Mouse (Mus musculus) forebrain, embryonic 16.5 days (tissue): ENCODE data around the gene Rtl8a. TPM values are rescaled to one million over a fixed set of nuclear protein-coding genes. Genes with fewer than 3 reads are reported as not detected.
A peak's percentile ranks its signal among the peaks of the same experiment; 100 is the strongest.
"Not testable (repeated sequence)": the region's sequence is repeated elsewhere in the genome, so short reads cannot be mapped to it uniquely, and the experiment has no call there.

Experiments used
- ATAC-seq: fragments of 200-750 bp; cut with Nextera tagmentation; 2 replicates; pipeline ENCODE4 v1.8.0; 2017; ENCODE audit warnings: mild to moderate bottlenecking, moderate library complexity
- H3K27ac ChIP-seq: fragments of 300-500 bp; sonication (generic); 2 replicates; pipeline ENCODE4 v1.5.1; 2014; ENCODE audit warnings: low read length, control low read depth
- H3K27me3 ChIP-seq: fragments of 300-500 bp; sonication (generic); replicated peaks from 2 replicates; pipeline ENCODE4 v1.6.1; 2014; ENCODE audit warnings: low read length; ENCODE audit not compliant: control insufficient read depth, insufficient read depth
- H3K36me3 ChIP-seq: fragments of 300-500 bp; sonication (generic); 2 replicates; pipeline ENCODE4 v1.6.1; 2014; ENCODE audit not compliant: control insufficient read depth, insufficient read depth
- H3K4me1 ChIP-seq: fragments of 300-500 bp; sonication (generic); replicated peaks from 2 replicates; pipeline ENCODE4 v1.6.1; 2014; ENCODE audit warnings: low read length; ENCODE audit not compliant: control insufficient read depth, insufficient read depth
- H3K4me2 ChIP-seq: fragments of 300-500 bp; sonication (generic); 2 replicates; pipeline ENCODE4 v1.6.1; 2014; ENCODE audit warnings: mild to moderate bottlenecking, low read length, control low read depth
- H3K4me3 ChIP-seq: fragments of 300-500 bp; sonication (generic); replicated peaks from 2 replicates; pipeline ENCODE4 v1.5.1; 2014; ENCODE audit warnings: mild to moderate bottlenecking, low read length, control low read depth
- H3K9ac ChIP-seq: fragments of 300-500 bp; sonication (generic); replicated peaks from 2 replicates; pipeline ENCODE4 v1.6.1; 2014; ENCODE audit warnings: low read depth, low read length, control low read depth
- H3K9me3 ChIP-seq: fragments of 300-500 bp; sonication (generic); 2 replicates; pipeline ENCODE4 v1.6.1; 2016; ENCODE audit warnings: low read length; ENCODE audit not compliant: control insufficient read depth
- WGBS: fragments of 180-500 bp; shearing (Covaris S2); extraction: QIAGEN DNeasy Blood & Tissue Kit; methylation state at CpG from one replicate; pipeline ENCODE4 v1.1.7; 2014; 5-methylcytosine and 5-hydroxymethylcytosine counted together
- polyA plus RNA-seq: library from polyadenylated mRNA; unstranded; fragments of >200 nt; fragmentation: Nextera tagmentation; extraction: Ambion mirVana; gene quantifications from 2 replicates; pipeline ENCODE4 v1.2.1, GENCODE M21; 2015

Rtl8a gene
- polyA plus RNA-seq, 1 experiment from 2014 or later: 154 TPM

DNA sequence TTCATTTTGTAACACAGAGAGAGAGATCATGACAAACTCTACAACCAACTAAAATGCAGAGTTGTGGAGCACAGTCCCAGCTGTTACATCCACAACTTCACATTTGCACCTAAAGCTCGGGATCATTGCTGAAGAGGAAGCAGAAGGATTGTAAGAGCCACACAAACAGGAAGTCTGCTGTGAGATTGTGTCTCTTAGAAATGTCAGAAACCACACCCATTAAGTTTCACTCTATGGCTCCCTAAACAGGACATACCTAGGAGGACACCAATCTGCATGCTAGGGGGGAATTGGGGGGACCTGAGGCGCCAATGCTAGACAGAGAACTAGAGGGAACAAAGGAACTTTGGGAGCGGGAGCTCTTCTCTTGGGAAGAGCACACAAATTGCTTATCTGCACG is 9.4 kb upstream of the Rtl8a start:
- not testable (repeated sequence) for H3K9me3 ChIP-seq, H3K27ac ChIP-seq, H3K4me1 ChIP-seq, H3K4me2 ChIP-seq, H3K4me3 ChIP-seq, H3K27me3 ChIP-seq, ATAC-seq, H3K9ac ChIP-seq, H3K36me3 ChIP-seq
- 69% methylated on average over 3 of the region's 4 CpGs for WGBS

- Histone ChIP-seq H3K4me3 (no peak overlapping the region), H3K4me1 (no peaks in the 10 kb centered on the region), H3K4me2 (no peak overlapping the region), H3K9ac (no peak overlapping the region), H3K36me3 (no peaks in the 10 kb centered on the region), H3K27me3 (no peaks in the 10 kb centered on the region), H3K27ac (no peak overlapping the region), H3K9me3 (no peaks in the 10 kb centered on the region)
- ATAC-seq: no peak
- 75% methylated on average over 6 of the region's 6 CpGs for WGBS
Measured at GRCm38 (mm10) chrX:53645885-53646284, 2.4 kb upstream of the Rtl8a start.

DNA sequence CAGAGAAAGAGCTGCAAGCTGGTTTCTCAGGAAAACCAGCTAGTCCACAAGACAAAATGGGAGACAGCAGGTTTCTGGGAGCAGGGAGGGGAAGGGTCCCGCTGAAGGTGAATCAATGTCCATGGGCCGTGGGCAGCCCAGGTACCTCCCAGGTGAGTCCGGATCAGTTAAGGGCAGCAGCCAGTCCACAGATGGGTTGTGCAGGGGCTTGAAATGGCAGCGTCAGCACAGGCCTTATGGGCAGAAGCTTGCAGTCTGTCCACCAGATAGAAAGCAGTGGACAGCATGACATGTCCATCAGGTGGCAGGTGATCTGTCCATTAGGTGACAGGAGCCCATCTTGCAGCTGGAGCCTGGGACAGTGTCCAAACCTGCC is 890 bp downstream of the Rtl8a start:
- H3K27me3 ChIP-seq, H3K4me1 ChIP-seq, H3K27ac ChIP-seq, H3K9me3 ChIP-seq, H3K36me3 ChIP-seq, ATAC-seq, H3K9ac ChIP-seq: not testable (repeated sequence)
- WGBS: 60% methylated on average over 1 of the region's 4 CpGs
- Histone ChIP-seq H3K4me2 (peak overlapping the region; percentile 31), H3K4me3 (peak overlapping the region; percentile 30)

DNA sequence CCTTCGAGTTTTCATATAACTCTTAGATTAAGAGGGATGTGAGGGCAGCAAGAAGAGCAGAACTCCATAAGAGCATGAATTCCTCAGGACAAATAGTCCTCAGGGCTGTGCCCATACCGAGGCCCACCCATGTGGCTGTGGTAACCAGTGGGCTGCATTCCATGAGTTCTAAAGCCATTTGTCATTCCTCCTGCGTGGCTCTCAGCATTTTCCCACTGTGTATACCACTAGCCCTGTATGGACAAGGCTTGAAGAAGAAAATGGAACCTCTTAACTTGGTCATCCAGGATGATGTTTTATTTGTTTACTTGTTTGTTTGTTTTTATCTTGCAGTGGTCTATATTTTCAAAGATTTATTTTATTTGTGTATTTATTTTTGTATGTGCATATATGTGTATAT is 5.4 kb downstream of the Rtl8a start:
- H3K9me3 ChIP-seq, H3K4me1 ChIP-seq, H3K4me2 ChIP-seq, H3K27me3 ChIP-seq, H3K27ac ChIP-seq, ATAC-seq, H3K36me3 ChIP-seq, H3K9ac ChIP-seq, H3K4me3 ChIP-seq: not testable (repeated sequence)
- WGBS: 61% methylated on average over 3 of the region's 3 CpGs

DNA sequence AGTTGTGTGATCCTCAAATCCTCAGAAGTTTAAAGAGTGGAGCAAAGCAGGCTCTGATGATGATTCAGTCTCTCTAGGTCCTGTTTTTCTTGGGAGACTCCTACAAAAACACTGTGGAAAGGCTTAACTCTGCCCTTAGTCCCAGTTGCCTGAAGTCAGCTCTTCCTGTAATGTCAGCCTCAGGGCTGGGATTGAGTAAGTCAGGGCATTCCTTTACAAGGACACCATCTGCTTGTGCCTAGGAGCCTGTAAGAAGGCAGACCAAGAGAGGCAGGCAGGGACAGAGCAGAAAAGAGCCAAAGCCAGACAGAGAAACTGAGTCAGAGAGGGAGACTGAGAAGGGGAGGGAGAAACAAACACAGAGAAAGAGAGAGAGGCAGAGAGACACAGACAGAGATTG is 32.1 kb downstream of the Rtl8a start:
- not testable (repeated sequence) for ATAC-seq

DNA sequence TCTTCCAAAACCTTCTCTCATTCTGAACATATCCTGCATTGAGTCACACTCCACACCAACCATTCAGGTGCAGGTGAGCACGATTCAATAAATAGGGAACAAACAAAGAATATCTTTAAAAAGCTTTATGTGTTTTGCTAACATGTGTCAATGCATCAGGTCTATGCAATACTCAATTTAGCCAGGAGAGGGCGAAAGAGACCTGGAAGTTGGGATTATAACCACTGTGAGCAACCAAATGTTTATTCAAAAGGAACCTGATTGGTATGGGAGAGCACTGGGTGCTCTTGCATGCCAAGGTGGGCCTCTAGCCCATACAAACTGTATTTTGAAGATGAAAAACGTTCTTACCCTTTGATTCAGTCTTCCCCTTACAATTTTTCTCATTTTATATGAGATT is 32.9 kb downstream of the Rtl8a start:
- Histone ChIP-seq H3K27ac (no peak overlapping the region), H3K4me1 (no peaks in the 10 kb centered on the region), H3K4me3 (no peak overlapping the region), H3K27me3 (no peaks in the 10 kb centered on the region), H3K4me2 (no peak overlapping the region), H3K9me3 (no peaks in the 10 kb centered on the region), H3K36me3 (no peaks in the 10 kb centered on the region), H3K9ac (no peak overlapping the region)
- 5% methylated on average over 3 of the region's 3 CpGs for WGBS
- ATAC-seq: 0 out of 2 replicates have a peak, but pooled peaks have one; percentile 30

More for the DNA sequence above, 32.1 kb downstream of the Rtl8a start:
- not testable (repeated sequence) for H3K9ac ChIP-seq, H3K9me3 ChIP-seq, H3K4me3 ChIP-seq, H3K27me3 ChIP-seq, H3K4me1 ChIP-seq, H3K36me3 ChIP-seq, H3K4me2 ChIP-seq, H3K27ac ChIP-seq

- not testable (repeated sequence) for H3K36me3 ChIP-seq, H3K27me3 ChIP-seq, H3K9me3 ChIP-seq, ATAC-seq, H3K4me1 ChIP-seq
- Histone ChIP-seq H3K4me3 (peak within 1 kb of the TSS; percentile 55), H3K4me2 (peak within 1 kb of the TSS; percentile 49), H3K27ac (peak within 1 kb of the TSS; percentile 55), H3K9ac (peak within 1 kb of the TSS; percentile 62)
- WGBS: 79% methylated on average over 2 of the region's 4 CpGs
Measured at GRCm38 (mm10) chrX:53608879-53609278, 34.6 kb downstream of the Rtl8a start, which contains the start of gene Gm14597. Gene Gm14597 (minus strand): TSS chrX:53608979.

DNA sequence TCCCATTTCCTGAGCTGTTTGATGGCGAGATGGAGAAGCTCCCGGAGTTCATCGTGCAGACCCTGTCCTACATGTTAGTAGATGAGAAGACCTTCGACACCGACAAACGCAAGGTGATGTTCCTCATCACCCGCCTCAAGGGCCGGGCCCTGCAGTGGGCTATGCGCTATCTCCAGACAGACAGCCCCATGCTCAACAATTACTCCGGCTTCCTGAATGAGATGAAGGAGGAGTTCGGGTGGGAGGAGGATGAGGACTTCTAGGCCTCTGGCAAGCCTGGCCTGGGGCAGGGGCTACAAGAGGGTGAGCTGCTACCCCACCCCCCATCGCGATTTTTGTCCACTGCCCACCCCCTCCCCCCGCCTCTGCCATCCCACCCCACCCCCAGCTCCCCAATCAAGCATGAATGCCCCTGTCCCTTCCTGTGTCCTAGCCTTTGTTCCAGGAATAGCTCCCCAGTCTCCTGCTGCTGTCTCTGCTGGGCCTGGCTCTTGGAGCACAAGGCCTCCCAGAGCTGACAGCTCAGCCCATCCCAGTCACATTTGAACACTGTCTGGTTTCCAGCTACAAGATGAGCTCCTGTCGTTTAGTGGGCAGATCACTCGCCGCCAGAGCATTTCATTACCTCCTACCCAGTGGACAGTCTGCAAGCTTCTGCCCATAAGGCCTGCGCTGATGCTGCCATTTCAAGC is 35.2 kb downstream of the Rtl8a start:
- Histone ChIP-seq H3K9me3 (no peaks in the 10 kb centered on the region), H3K36me3 (no peaks in the 10 kb centered on the region), H3K27ac (peak overlapping the region; percentile 55), H3K4me1 (no peaks in the 10 kb centered on the region), H3K4me3 (peak overlapping the region; percentile 55), H3K9ac (peak overlapping the region; percentile 62), H3K27me3 (no peaks in the 10 kb centered on the region), H3K4me2 (peak overlapping the region; percentile 49)
- peak; percentile 34 for ATAC-seq
- WGBS: 20% methylated on average over 17 of the region's 18 CpGs

DNA sequence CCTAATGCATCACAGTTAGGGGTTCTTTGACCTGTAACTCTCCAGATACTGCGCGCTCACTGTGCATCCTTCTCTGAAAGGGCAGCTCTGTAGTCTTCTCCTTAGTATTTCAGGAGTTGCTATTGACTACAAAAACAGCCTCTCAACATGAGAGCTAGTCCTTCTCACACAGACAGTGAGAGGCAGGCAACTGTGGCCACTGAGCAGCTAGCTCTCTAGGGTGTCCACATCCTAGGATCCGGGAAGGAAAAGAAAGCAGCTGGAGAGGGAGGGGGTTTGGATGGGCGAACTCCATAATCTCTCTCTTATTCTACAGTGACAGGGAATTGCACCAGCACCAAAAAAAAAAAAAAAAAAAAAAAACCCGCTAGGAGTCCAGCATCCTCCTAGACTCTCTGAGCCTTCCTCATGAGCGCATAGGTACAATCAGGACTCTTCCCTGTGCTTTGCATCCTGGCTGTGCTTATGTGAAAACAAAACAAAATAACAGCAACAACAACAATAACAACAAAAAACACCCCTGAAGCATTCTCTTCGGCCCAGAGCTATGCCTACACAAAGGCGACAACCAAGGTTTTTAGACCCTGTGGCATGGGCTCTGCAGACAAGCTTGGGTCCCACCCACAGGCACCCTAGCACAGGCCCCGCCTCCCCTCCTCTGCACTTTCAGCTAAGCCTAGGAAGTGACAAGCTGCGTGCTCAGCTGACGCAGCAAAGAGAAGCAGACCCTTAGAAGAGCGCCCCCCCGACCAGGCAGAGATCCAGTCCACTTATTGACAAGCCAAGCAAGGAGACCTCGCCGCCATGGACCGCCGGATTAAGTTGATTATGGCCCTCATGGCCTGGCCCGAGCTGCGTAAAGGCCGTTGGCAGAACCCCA is 36.0 kb downstream of the Rtl8a start, which contains the start of gene Rtl8c:
Gene Rtl8c, plus strand, starts transcription at position 791 of the 880 bp plus-strand sequence.
- H3K27me3 ChIP-seq: no peaks in the 10 kb centered on the region
- no peaks in the 10 kb centered on the region for H3K9me3 ChIP-seq
- H3K4me3 ChIP-seq: peak within 1 kb of the TSS; percentile 55
- peak within 1 kb of the TSS; percentile 62 for H3K9ac ChIP-seq
- 23% methylated on average over 20 of the region's 20 CpGs for WGBS
- peak within 1 kb of the TSS; percentile 49 for H3K4me2 ChIP-seq
- H3K36me3 ChIP-seq: no peaks in the 10 kb centered on the region
- H3K27ac ChIP-seq: peak within 1 kb of the TSS; percentile 55
- no peaks in the 10 kb centered on the region for H3K4me1 ChIP-seq
- ATAC-seq: peak; percentile 96
